Mouse (Mus musculus): ENCODE results near the gene Mcm10.

Gene Mcm10

DNA sequence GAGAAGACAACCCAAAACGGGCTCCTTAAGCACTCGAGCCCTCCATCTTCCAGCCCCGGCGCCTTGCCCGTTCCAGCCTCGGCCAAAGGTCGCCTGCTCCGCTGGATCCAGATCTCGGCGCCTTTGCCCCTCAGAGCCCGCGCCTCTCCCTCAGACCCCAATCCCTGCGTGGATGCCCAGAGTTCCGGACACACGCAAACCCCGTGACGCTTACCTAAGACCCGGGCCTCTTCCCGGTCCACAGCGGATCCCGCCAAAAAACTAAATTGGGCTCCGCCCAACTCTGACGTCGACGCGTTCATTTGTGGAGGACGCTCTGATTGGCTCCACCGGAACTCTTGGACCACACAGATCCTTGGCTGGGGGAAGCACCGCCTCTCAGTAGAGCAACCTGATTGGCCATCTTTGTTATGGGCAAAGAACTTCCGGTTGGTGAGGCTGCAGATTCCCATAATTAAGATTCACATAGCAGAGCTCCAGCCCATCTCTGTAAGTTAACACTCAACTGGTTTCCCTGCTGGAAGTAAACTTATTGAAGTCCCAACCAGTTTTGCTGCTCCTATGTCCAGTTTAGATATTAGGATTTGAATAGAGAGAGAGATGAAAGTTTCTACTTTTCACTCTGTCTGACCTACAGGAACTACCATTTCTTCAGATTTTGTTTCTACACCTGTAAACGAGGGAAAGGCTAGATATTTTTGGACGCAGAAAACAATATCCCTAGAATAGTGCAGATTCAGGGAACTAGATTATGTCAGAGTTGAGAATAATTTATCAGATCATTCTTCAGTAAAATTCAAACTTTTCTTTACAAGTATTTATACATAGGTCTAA lies at the start of gene Mcm10:
Gene Mcm10 (minus strand): TSS at position 301 of the 834 bp plus-strand sequence.
- in situ Hi-C loops (cut with MboI; ENCODE audit: unreplicated experiment in 2 of 2): loop anchor here in 1 of 2 experiments (5.0 to 10.0 kb wide), 2 partner anchors 95 to 392 kb away; partner anchors contain the start of gene Phyh

DNA sequence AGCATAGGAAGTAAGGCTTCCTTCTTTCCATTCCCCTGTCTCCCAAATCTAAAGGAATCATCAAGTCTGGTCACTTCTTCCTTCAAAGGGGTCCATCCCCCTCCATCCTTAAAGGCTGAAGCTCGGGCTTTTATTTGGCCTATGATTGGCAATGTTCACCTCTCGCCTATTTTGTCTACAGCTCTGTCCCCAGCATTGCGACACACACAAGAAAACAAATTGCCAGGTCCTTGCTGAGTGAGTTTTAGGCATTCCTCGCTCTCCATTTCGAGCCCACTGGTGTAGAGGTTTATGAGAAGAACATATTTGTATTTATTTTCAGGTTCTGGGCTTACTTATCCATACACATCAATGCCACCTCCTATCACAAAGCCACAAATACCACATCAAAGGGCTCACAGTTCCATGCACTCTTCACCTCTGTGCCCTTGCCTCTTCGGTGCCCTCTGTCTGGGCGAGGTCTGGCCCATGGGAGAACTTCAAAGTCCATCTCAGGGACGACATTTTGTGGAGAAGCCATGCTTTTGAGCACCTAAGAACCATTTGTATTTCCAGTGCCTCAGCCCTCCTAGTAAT lies 48.6 kb upstream of the Mcm10 start:
- in situ Hi-C loops (cut with MboI; ENCODE audit: unreplicated experiment in 2 of 2): no loop called here

DNA sequence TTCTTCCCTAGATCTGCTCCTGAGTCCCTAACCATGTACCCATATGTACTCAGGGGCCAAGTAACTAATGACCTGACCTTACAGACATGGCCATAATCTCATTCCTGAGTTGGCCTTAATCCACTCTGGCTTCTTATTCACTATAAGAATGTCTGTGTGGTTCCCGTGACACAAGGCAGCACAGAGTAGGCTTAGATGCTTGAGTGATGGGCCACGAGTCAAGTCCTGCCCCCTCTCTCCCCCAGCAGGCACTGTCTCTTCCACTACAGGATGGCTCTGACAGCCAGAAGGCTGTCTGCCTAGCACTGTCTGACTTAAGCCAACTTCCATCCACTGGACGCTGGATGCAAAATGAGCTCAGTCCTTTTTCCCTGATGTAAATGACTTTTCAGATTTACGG lies 47.4 kb upstream of the Mcm10 start:
- in situ Hi-C loops (cut with MboI; ENCODE audit: unreplicated experiment in 2 of 2): no loop called here

DNA sequence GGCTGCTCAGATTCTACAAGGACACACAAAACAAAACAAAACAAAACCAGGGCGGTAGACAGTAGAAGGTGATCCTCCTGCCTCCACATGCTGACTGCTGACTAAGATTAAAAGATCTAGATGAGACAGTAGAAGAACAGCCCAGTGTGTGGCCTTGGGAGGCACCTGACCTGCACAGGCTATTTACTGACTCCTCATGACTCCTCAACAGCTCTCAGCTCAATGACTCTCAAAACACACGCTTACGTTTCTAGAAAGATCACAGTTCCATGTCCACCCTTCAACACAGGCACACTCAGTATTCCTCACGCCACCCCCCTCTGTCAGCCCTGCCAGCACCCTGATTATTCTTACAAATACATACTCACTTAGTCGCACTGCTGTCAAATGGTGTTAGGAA lies 45.8 kb upstream of the Mcm10 start:
- in situ Hi-C loops (cut with MboI; ENCODE audit: unreplicated experiment in 2 of 2): no loop called here

DNA sequence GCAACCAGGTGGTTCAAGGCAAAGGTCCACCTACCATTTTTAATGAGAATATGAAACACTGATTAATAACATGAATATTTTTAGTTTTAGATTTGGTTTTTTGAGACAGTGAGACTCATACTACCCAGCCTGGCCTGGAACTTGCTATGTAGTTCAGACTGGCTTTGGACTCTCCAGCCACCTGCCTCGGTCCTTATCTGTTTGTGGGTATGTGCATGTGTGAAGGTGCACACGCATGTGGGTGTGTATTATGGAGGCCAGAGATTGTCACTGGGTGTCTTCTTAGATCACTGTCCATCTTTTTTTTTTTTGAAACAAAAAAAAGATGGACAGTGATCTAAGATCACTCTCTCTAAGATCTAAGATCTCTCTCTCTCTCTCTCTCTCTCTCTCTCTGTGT lies 38.0 kb upstream of the Mcm10 start:
- in situ Hi-C loops (cut with MboI; ENCODE audit: unreplicated experiment in 2 of 2): no loop called here

DNA sequence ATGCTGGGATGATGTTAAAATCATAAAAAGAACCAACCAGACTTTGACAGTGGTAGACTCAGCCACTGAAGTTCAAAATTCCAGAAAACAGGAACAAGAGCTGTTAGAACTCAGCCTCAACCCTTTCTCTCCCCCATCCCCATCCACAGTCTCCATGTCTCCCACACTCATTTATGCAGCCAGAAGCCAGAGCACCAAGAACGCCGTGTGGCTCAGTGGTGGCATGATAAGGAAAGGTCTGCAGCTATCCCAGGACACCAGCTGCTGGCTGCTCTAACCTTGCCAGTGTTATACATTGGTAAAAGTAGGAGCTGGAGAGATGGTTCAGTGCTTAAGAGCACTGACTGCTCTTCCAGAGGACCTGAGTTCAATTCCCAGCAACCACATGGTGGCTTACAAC lies 34.4 kb upstream of the Mcm10 start:
- in situ Hi-C loops (cut with MboI; ENCODE audit: unreplicated experiment in 2 of 2): loop anchor here in 1 of 2 experiments (10.0 kb wide), 1 partner anchor 668 kb away; the partner anchor contains the start of gene Camk1d

DNA sequence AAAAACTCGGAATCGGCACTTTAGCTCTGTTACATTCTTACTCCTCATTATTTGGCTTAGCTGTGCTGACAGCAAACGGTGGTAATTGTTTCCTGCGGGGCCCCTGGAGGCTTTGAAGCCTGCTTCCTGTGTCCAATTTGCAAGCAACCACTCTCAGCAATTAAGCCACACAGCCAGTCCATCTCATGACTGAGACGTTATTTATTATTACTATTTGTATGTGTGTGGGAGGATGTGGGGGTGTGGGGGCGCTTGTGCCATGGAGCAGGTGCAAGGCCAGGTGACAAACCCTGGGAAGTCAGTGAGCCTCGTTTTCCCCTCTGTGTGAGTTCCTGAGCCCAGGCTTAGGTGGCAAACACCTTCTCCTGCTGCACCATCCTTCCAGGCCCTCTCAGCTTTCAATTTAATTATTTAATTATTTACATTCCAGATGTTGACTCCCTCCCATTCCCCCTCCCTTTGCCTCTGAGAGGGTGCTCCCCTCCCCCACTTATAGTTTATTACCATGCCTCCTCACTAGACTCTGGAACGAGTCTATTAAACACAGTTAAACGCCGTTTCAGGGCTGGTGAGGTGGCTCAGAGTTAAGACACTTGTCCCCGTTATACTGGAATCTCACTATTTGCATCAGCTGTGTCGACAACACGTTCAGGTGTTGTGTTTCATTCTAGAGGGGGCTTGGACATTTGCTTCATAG lies 32.8 kb upstream of the Mcm10 start:
- in situ Hi-C loops (cut with MboI; ENCODE audit: unreplicated experiment in 2 of 2): loop anchor here in 1 of 2 experiments (10.0 kb wide), 1 partner anchor 669 kb away; the partner anchor contains the start of gene Camk1d

DNA sequence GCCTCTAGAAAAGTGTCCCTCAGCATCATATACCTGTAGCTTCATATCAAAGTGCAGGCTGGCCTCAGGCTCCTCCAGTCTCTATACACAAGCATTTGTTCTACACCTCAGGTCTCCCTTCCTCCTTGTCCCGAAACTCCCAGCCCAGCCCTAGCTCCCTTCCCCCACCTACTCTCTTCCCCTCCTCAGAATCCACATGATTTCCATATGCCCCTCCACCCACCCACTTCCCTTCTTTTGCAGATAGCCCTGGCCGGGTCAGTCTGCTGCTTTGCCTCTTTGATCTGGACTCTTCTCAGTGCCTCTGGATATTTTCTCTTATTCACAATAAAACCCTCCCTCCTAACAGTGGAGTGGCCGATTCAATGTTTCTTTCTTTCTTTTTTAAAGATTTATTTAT lies 31.7 kb upstream of the Mcm10 start:
- in situ Hi-C loops (cut with MboI; ENCODE audit: unreplicated experiment in 2 of 2): loop anchor here in 1 of 2 experiments (10.0 kb wide), 1 partner anchor 670 kb away; the partner anchor contains the start of gene Camk1d

DNA sequence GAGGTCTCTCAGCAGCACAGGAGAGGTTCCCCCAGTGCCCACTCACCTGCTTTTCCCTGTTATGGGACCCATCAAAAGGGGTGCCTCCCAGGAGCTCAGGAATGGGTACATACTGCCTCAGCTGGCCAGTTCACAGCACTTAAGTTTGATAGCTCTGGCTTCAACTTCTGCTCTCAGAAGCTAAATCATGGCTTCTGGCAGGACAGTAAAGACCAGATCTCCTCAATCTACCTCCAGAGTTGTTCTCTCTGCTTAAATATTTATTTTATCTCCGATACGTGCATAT lies 30.8 kb upstream of the Mcm10 start:
- in situ Hi-C loops (cut with MboI; ENCODE audit: unreplicated experiment in 2 of 2): loop anchor here in 1 of 2 experiments (10.0 kb wide), 1 partner anchor 671 kb away; the partner anchor contains the start of gene Camk1d

DNA sequence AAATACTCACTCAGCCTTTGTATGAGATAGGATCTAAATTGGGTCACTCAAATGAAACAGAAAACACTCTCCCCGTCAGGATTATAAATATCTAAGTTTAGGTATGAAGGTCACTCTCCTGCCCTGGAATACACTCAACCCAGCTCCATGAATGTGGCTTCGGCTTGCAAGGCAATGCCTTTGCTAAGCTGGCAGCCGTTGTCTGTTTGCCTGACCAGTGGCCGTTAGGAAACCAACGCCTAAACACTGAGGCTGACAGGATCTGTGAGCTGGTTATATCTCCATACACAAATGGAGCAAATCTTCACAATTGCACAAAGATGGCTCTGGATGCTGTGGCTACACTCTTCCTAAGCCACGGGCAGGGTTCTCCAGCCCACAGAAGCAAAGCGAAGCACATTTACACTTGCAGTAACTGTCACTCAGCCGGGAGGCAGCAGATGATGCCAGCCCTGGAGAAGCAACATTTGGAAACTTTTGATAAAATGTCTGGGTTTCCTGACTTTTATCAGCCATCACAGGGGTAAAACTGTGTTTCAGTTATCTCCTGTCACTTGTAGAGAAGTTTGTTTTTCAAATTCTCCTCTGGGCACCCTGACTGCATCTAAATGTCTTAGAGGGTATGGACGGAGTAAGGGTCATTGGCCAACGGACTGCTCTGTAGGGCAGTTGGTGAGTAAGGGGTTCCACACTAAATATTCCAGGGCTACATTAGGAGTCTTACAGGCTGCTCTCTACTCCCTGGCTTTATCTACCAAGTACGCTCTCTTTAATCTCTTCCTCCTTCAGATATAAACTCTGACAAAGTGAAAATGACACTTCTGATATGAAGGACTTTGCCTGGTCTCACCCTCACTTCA lies 30.3 kb upstream of the Mcm10 start:
- in situ Hi-C loops (cut with MboI; ENCODE audit: unreplicated experiment in 2 of 2): loop anchor here in 1 of 2 experiments (10.0 kb wide), 1 partner anchor 672 kb away; the partner anchor contains the start of gene Camk1d

DNA sequence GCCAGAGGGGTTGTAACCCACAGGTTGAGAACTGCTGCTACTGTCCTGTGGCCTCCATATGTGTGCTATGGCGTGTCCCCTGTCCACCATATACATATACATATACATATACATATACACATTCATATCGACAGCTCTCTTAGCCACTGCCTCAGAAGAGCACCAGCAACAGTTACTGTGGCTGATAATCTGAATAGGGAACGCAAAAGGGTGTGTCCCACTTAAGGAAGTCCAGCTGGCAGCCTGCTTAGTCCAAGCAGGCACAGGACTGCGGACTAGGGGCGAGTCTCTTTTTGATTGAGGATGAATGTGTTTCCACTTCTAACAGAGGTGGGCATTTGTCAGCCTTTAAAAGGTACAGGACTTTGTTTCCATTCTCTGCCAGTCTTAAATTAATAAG lies 29.3 kb upstream of the Mcm10 start:
- in situ Hi-C loops (cut with MboI; ENCODE audit: unreplicated experiment in 2 of 2): loop anchor here in 1 of 2 experiments (10.0 kb wide), 1 partner anchor 673 kb away; the partner anchor contains the start of gene Camk1d

DNA sequence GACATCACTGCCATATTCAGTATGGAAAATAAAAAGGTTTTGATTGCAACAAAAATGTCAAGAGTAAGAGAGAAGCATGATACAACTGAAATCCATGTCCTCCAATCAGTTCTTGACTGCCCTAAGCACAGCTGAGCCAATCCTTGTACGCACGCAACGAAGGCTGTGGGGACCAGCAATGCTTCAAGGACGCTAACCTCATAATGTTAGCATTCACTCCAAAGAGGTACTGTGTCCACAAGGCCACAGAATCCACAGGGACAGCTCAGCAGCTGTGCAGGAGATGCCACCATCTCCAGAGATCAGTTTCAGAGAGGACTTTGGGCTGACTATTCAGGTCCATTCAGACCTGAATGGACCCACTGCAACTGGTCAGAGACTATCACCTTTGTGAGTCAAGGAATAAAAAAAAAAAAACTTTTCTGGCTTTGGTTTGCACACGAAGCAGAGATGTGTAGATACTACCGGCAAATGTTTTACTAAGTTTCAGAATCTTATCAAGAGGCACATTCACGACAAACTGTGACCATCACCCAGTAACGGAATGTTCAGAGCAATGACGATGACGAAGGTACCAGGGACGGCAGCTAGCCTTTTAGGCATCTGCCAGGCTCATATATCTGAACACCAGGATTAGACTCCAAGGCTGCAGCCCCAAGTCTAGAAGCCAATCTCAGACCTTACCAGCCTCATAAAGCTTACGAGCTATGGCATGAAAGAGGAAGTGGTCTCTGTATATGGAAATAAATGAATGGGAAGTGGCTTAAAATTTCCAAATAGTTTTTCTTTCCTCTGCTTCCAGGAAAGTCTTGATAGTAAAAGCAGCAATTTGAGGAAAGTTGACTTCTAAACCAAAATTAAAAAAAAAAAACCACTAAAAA lies 27.9 kb upstream of the Mcm10 start:
- in situ Hi-C loops (cut with MboI; ENCODE audit: unreplicated experiment in 2 of 2): loop anchor here in 1 of 2 experiments (10.0 kb wide), 1 partner anchor 674 kb away; the partner anchor contains the start of gene Camk1d

DNA sequence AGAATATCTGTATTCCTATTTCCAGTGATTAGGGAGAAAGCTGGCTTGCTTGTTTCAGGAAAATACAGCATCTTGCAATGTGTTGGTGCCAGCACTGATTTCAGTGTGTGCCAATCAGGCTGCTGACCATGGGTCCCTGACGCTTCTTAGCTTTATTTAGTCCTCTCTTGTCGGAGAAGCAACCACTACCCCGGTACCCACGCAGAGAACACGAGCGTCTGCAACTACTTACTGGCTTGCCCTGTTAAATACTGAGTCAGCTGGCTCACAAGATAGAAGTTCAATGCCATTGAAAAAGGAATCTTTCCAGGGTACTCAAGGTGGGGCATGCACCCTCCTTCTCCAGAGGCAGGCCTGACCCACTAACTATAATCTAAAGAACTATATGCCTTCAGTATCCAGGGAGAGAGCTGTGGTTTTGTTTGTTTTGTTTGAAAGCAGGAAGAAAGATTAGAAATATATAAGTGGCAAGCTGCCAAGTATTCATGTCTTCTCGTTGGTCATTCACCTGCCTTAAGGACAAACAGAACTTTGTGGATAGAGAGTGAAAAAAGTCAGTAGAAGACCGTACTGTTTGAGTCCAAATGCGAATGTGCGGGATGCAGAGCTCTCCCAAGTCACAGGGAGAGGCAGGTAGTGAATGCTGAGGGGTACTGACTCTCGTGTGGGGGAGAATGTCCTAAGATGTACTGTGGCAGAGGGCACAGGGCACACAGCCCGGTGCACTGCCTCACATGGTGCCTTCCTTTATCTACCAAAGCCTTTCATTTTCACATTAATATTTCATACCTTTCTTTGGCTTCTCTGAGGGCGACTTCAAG lies 27.0 kb upstream of the Mcm10 start:
- in situ Hi-C loops (cut with MboI; ENCODE audit: unreplicated experiment in 2 of 2): loop anchor here in 1 of 2 experiments (10.0 kb wide), 1 partner anchor 675 kb away; the partner anchor contains the start of gene Camk1d

DNA sequence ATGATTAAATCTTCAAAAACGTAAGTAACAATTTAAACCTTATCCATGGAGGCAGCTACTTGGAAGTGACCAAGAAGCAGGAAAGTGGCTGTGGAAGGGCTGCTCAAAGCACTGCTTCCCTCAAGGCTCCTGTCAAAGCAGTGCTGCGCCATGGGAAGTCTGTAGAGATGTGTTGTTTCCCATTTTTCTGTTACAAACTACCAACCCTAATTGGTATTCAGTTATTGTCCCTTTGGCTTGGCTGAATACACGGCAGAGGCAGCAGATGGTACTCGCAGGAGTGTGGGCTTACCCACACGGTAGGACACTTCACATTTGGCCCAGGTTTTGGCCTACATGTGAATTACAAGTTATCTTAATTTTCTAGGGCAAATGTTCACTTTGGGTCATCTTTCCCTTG lies 25.7 kb upstream of the Mcm10 start:
- in situ Hi-C loops (cut with MboI; ENCODE audit: unreplicated experiment in 2 of 2): no loop called here

DNA sequence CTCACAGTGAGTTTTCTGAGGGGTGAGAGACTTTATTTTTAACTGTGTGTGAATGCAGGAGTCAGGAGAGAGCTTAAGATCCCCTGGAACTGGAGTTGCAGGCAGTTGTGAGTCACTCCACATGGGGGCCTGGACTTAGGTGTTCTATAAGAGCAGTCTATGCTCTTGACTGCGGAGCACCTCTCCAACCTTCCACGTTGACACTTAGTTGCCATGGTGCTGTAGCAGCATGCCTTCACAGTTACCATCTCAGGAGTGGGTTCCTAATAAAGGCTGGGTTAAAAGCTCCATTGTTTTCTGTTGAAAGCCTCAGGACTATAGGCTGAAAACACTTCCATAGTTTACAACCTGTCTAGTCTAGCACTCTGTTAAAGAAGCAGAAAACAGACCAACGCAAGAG lies 24.8 kb upstream of the Mcm10 start:
- in situ Hi-C loops (cut with MboI; ENCODE audit: unreplicated experiment in 2 of 2): no loop called here

DNA sequence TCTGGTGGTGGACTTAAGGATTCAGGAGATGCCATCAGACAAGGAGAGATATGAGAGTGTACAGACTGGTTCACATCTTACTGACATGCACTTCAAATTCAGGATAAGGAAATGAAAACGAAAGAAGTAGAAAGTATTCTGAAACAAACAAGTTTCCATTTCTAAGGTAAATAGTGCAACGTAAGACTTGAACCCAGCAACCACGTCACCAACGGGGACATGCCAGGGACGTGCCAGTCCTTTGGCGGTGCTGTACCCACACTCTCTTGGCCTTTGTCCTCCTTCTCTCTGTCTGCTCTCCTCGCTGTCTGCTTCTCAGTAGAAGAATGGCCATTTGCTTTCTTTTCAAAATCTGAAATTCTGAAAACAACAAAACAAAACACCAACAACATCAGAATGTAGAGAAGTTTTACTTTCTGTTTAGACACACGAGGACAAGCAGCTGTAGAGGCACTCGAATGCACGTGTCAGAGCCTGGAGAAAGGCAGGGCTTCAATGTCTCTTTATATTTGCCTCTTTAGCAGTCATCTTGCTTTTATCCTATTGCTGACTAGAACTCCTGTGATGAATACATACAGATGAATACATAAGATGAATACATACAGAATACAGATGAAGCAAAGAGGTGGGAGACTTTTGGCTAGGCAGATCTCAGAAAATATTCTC lies 24.0 kb upstream of the Mcm10 start:
- in situ Hi-C loops (cut with MboI; ENCODE audit: unreplicated experiment in 2 of 2): no loop called here

DNA sequence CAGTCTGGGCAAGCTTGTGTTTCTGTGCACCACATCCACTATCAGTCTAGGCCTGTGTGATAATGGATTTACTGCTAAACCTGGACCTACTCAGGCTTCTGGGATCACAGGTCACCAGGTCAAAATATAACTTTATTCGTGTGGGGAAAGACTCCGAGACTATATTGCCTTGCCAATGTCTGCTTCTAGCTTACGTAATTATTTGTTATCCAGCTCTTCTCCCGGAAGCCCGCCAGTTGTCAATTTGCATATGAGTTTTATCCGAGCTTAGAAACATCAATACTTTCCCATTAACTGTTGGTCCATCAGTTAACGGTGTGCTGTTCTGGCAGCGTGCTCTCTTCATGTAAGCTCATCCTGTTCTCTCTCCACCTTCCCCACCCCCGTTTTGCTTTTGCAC lies 22.6 kb upstream of the Mcm10 start:
- in situ Hi-C loops (cut with MboI; ENCODE audit: unreplicated experiment in 2 of 2): no loop called here

DNA sequence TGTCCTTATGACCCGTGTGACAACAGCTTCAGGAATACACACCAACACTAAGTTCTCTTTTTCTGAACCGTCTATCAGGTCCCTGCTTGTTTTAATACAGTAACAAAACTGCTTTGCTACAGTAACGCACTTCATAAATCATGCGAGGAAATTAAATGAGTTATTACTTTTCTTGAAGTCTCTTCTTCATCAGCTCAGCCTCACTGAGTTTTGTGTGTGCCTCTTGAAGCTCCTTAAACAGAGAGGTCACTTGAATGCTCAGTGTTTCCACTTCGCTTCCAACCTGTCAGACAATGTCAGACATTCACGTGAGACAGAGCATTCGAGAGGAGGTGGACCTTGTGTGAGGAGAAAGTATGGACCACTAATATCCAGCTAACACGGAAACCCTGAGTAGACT lies 22.2 kb upstream of the Mcm10 start:
- in situ Hi-C loops (cut with MboI; ENCODE audit: unreplicated experiment in 2 of 2): no loop called here

Data from v-Abl transformed pro-B cells (cell line).